Mouse (Mus musculus) liver, adult 2 months (tissue): Measurements from ENCODE around the gene Nckap1. TPM values are rescaled to one million over a fixed set of nuclear protein-coding genes. Genes with fewer than 3 reads are reported as not detected.

Experiments
- DNase-seq: peaks from one replicate; pipeline ENCODE4 v3.0.0-alpha.2; 2011; ENCODE audit warnings: low read depth, low spot score; ENCODE audit errors: extremely low read depth
- H3K27ac ChIP-seq: fragments of 200-500 bp; replicated peaks from 2 replicates; pipeline ENCODE4 v1.5.1; 2012; ENCODE audit warnings: low read depth, mild to moderate bottlenecking, control low read depth, inconsistent platforms, low read length; ENCODE audit not compliant: insufficient read depth
- H3K27me3 ChIP-seq: fragments of 200-500 bp; 2 replicates; pipeline ENCODE4 v1.6.1; 2012; ENCODE audit warnings: mild to moderate bottlenecking, moderate library complexity, low read length, inconsistent platforms; ENCODE audit not compliant: control insufficient read depth, insufficient read depth
- H3K36me3 ChIP-seq: fragments of 200-500 bp; 2 replicates; pipeline ENCODE4 v1.6.1; 2012; ENCODE audit warnings: low read length, inconsistent platforms; ENCODE audit not compliant: control insufficient read depth, insufficient read depth
- H3K4me1 ChIP-seq: fragments of 200-500 bp; 2 replicates; pipeline ENCODE4 v1.6.1; 2011; ENCODE audit warnings: low read length; ENCODE audit not compliant: control insufficient read depth, insufficient read depth
- H3K4me3 ChIP-seq: fragments of 200-500 bp; 2 replicates; pipeline ENCODE4 v1.5.1; 2011; ENCODE audit warnings: low read depth, mild to moderate bottlenecking, control low read depth, low read length, moderate library complexity; ENCODE audit not compliant: insufficient read depth
- H3K79me2 ChIP-seq: fragments of 200-500 bp; 2 replicates; pipeline ENCODE4 v1.6.1; 2012; ENCODE audit warnings: inconsistent platforms, mild to moderate bottlenecking, low read length, moderate library complexity; ENCODE audit not compliant: control insufficient read depth, insufficient read depth
- H3K9ac ChIP-seq: fragments of 200-500 bp; 2 replicates; pipeline ENCODE4 v1.6.1; 2012; ENCODE audit warnings: low read depth, mild to moderate bottlenecking, control low read depth, inconsistent platforms, low read length
- CTCF ChIP-seq: fragments of 200-500 bp; IDR thresholded peaks from 2 replicates; pipeline ENCODE4 v1.5.1; 2011; ENCODE audit warnings: low read depth, low read length, control low read depth
- POLR2A ChIP-seq: fragments of 200-500 bp; IDR thresholded peaks from 2 replicates; pipeline ENCODE4 v1.6.1; 2011; ENCODE audit warnings: low read length, control low read depth; ENCODE audit not compliant: insufficient read depth; ENCODE audit errors: extremely low read depth
- WGBS: fragments of 180-500 bp; shearing (Covaris S2); methylation state at CpG from one replicate; pipeline ENCODE4 v1.1.7; 2018; 5-methylcytosine and 5-hydroxymethylcytosine counted together
- polyA plus RNA-seq: library from polyadenylated mRNA; depleted of rRNA; stranded (reverse); fragments of >200 nt; gene quantifications from 2 replicates; pipeline ENCODE4 v1.2.3, GENCODE M21; 2012; rRNA removed
- total RNA-seq: library from RNA; depleted of rRNA; stranded (reverse); fragments of >200 nt; gene quantifications from 2 replicates; pipeline ENCODE4 v1.2.3, GENCODE M21; 2014; rRNA removed

Nckap1 gene
- total and polyA plus RNA-seq, 2 experiments = 20.5 to 95.3 TPM

DNA sequence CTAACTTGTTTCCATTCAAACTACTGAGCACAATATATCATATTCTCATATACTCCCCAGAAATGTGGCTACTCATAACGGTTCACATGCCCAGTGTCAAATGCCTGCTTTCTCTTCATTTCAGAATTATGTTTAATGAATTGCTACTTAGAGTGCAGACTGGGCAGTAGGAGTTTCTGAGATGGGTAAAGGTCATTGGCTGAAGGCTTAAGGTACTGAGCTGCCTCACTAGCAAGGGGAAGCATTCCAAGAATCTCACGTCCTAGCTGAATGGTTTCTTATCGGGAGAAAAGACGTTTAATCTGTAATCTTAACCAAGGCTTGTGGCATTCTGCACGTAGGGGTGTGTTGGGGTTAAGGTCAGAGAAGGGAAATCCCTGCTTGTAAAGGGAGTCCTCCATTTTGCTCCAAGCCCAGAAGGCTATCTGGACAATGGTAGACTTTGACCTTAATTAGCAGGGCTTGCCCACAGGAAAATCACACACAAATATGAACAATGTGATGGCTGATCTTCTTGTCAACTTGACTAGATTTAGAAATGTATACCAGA is 106.9 kb downstream of the Nckap1 start:
- Histone ChIP-seq H3K4me3 (no peak overlapping the region), H3K27ac (no peak overlapping the region), H3K9ac (no peak overlapping the region), H3K27me3 (no peaks in the 10 kb centered on the region), H3K36me3 (no peaks in the 10 kb centered on the region), H3K4me1 (no peaks in the 10 kb centered on the region), H3K79me2 (no peaks in the 10 kb centered on the region)
- no peak for DNase-seq
- 49% methylated on average over 5 of the region's 5 CpGs for WGBS
- TF ChIP-seq POLR2A = no peak
- no peak for TF ChIP-seq CTCF

GRCm38 (mm10) chr2:80465991-80466821 is 115.0 kb downstream of the Nckap1 start:
- Histone ChIP-seq H3K79me2 (no peaks in the 10 kb centered on the region), H3K27ac (no peak overlapping the region), H3K27me3 (no peaks in the 10 kb centered on the region), H3K4me1 (no peaks in the 10 kb centered on the region), H3K36me3 (no peaks in the 10 kb centered on the region), H3K4me3 (no peak overlapping the region), H3K9ac (no peak overlapping the region)
- WGBS = 68% methylated on average over 16 of the region's 16 CpGs
- no peak for DNase-seq
- TF ChIP-seq CTCF = no peak
- no peak for TF ChIP-seq POLR2A

GRCm38 (mm10) chr2:80461827-80462226 is 119.4 kb downstream of the Nckap1 start:
- Histone ChIP-seq H3K4me3 (no peak overlapping the region), H3K4me1 (no peaks in the 10 kb centered on the region), H3K27me3 (no peaks in the 10 kb centered on the region), H3K79me2 (no peaks in the 10 kb centered on the region), H3K9ac (no peak overlapping the region), H3K36me3 (no peaks in the 10 kb centered on the region), H3K27ac (no peak overlapping the region)
- no peak for DNase-seq
- 82% methylated on average over 8 of the region's 8 CpGs for WGBS
- TF ChIP-seq CTCF (no peak), POLR2A (no peak)

Other genes starting within 250 kb of the Nckap1 start
- gene Frzb, start 133.8 kb downstream of the Nckap1 start, total RNA-seq = 0.74 and 1.6 TPM in 2 replicates
- gene Frzb, start 133.8 kb downstream of the Nckap1 start, polyA plus RNA-seq = 0.75 and 1.0 TPM in 2 replicates
- gene Dusp19, start 35.7 kb upstream of the Nckap1 start, total RNA-seq = 10.3 and 12.6 TPM in 2 replicates
- gene Dusp19, start 35.7 kb upstream of the Nckap1 start, polyA plus RNA-seq = 3.4 and 3.5 TPM in 2 replicates
- gene Nup35, start 35.9 kb upstream of the Nckap1 start, total RNA-seq = 4.8 and 6.0 TPM in 2 replicates
- gene Nup35, start 35.9 kb upstream of the Nckap1 start, polyA plus RNA-seq = 9.1 and 9.5 TPM in 2 replicates